Mouse (Mus musculus): ENCODE data around the gene Sugct.

DNA sequence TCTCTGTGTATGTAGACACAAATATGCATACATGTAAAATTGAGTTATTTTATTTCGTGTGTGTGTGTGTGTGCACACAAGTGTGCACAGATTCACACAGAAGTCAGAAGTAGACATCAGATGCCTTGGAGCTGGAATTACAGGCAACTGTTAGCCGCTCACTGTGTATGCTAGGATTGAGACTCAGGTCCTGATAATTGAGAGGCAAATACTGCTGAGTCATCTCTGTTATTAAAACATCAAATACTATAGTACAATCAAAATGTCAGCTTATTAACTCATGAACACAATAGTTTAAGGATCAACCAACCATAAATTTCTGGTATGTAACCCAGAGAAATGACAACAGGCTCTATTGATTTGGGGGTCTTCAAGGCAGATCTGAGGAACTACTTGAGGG is 883.1 kb downstream of the Sugct start:
- TF ChIP-seq CTCF (IDR thresholded peaks at IDR 0.05; ENCODE audit: insufficient read depth, low read length) (no peak), POLR2A (IDR thresholded peaks at IDR 0.05; ENCODE audit: borderline replicate concordance, extremely low read depth, low read depth, low read length) (no peak)

All from lung, adult 2 months (tissue).